Mouse (Mus musculus): Measurements from ENCODE around the gene Tgfbi.

Gene Tgfbi

DNA sequence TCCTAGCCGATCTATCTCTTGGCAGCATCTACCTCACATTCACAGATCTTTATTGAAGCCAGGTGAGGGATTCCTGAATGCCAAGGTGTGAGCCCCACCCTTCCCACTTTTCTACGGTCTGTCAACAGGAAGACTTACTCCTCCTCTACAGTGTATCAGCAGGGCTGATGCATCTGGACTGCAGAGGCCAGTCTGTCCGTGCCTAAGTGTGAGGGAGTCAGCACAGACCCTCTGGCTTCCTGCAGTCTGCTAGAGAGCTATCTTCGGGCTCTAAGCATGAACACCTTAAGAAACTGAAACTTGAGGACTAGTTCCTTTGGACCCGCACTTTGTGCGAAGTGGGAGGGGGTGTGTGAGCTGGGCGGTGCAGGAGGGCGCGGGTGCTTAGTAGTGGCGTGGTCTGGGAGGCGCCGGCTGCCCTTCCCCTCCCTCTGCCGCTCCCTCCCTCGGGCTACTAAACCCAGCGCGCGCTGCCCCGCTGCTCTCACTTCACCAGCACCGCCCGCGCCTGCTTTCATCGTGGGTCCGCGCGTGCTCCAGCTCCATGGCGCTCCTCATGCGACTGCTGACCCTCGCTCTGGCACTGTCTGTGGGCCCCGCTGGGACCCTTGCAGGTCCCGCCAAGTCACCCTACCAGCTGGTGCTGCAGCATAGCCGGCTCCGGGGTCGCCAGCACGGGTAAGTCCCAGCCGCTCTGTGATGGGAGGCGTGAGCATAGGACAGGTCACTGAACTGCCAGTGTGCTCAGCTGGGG is at the start of gene Tgfbi:
Tgfbi (plus strand) TSS at position 421 of the 754 bp plus-strand sequence.
- peak; percentile 75 to 84 for DNase-seq

GRCm38 (mm10) chr13:56559841-56560370 is 49.4 kb upstream of the Tgfbi start:
- peak in 1 of 2 experiments; percentile 30 for DNase-seq

GRCm38 (mm10) chr13:56561129-56561528 is 48.2 kb upstream of the Tgfbi start:
- DNase-seq: peak in 1 of 2 experiments; percentile 64

- peak; percentile 71 to 75 for DNase-seq
These were observed 46.2 kb upstream of the Tgfbi start for GRCm38 (mm10) chr13:56563075-56563474.

DNA sequence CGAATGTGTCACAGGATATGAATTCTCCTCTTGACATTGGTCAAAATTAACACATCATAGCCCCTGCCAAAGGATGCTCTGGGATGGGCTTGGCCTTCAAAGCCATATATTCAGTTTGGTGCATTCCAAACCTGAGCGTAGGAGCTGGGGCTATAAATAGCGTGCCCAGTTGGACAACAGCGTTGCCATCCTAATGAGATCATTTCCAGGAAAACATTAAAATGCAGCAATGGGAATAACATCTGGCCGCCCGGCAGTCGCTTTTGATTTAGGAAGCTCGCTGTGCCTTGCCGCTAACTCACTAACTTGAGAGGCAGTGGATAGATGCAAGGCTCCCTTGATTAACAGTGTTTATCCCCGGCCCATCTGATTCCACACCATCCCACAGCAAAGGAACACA is 43.0 kb upstream of the Tgfbi start:
- DNase-seq: peak in 1 of 2 experiments; percentile 39

GRCm38 (mm10) chr13:56571645-56572044 is 37.7 kb upstream of the Tgfbi start:
- no peak for DNase-seq

- DNase-seq: no peak
These were observed 34.2 kb upstream of the Tgfbi start for GRCm38 (mm10) chr13:56575074-56575473.

DNA sequence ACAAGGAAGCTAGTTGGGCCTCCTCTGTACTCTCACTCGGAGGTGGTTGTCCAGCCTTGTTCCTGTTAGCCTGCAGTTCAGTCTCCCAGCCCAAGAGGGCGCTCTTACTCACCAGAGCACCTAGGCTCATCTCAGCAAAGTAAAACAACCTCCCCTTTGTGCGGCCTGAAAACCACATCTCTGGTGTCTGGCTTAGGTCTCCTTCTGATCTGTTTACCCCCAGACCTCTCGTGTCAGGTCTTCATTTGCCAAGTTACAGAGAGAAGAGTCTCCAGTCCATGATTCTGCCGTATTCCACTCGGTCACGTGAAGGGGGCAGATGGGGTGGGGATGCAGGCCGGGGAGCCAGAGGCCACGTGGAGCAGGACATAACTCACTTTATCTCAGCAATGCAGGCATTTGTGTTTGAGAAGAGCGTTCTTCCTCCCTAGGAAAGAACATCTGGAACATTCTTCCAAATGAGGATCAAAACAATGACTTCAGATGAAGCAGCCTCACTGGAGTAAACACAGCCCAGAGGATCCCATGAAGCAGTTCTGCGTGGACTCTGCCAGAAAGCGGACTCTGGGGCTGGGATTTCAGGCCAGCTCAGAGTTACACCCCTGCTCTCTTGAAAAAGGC is 33.5 kb upstream of the Tgfbi start:
- DNase-seq: peak; percentile 84 to 89

GRCm38 (mm10) chr13:56578097-56578496 is 31.2 kb upstream of the Tgfbi start:
- no peak for DNase-seq

DNA sequence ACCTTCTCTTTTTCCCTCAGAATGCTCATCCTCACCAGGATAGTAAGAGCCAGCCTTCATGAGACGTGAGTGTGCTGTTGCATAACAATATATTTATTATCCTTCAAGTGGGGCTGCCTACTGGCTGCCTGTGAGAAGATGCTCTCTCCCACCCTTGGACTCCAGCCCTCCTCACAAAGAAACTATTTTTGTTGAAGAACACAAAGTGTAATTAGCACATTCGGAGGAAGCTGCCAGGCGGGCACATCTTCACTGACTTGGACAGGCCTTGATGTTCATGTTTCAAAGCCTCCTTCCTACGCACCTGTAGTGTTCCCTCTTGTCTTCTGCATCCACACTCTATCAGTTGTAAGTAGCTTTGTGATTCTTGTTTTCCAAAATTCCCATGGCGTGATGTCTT is 28.9 kb upstream of the Tgfbi start:
- DNase-seq: no peak

DNA sequence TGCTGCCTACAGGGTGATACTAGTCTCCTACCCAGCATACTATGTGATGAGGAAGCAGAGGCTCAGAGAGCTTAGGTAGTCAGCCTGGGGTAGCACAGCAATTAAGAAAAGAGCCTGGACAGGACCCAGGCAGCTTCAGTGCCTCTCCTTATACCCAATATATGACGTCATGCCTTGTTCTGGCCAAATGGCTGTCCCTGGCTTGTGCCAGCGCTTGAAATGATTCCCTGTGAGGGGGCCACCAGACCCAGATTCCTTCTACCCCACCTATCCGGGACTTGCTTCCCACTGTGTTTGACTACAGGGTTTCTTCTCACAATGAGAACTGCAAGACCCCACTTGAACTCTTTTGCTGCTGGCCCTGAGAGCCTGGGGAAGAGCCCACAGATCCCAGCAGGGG is 27.8 kb upstream of the Tgfbi start:
- DNase-seq: peak in 1 of 2 experiments; percentile 33

DNA sequence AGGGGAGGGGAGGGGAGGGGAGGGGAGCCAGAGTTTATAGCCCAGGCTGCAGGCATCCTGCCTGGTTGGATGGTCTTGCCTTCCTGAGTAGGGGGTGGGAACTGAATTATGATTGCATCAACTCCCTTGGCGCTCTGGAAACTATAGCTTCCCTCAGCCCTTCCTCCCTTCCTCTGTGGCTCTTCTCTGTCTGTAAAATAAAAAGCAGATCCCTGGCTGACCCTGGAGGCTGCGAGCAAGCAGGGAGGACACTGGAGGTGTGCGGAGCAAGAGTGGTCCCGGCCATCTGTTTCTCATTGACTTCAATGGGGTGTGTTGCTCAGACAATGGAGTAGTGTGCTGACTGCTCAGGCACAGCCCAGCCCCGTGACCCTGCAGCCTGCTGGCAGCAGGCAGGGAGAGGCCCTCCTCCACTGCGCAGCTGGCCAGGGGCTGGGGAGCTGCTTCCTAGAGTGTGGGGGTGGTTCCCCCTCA is 27.3 kb upstream of the Tgfbi start:
- DNase-seq: peak; percentile 76 to 86

DNA sequence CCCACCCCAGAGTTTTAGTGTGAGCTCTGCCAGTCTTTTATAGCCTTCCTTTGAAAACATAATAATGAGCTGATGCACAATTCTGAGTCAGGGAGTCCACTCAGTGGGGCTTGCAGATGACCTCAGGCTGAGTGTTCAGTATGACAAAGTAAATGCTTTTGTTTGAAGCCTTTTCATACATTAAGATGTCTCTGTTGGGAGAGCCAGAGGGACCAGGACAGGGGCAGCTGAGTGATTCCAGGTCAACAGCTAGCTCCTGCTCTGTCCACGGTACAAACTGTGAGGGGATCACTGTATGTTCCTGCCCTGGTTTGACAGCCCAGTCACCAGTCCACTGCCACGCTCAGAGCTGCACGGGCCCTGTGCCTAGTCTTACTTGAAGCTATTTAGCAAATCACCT is 26.6 kb upstream of the Tgfbi start:
- peak in 1 of 2 experiments; percentile 25 for DNase-seq

DNA sequence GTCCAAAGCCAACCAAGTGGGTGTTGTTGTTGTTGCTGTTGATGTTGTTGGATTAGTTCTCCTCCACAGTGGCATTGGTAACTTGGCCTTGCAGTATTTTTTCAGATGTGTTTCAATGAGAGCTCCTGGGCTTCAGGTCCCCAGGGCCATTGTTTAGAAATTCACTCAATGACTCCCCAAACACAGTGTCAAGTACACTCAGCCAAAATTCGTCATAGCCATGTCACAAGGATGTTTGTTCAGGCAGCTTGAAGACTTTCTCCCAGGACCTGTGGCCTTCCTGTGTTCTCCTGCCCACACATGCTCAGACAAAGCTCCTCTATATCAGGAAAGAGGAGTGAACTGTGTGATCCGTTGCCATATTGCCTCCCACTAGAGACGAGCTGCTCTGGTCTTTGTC is 23.3 kb upstream of the Tgfbi start:
- no peak for DNase-seq

- DNase-seq: no peak
These were observed 20.7 kb upstream of the Tgfbi start for GRCm38 (mm10) chr13:56588454-56589117.

DNA sequence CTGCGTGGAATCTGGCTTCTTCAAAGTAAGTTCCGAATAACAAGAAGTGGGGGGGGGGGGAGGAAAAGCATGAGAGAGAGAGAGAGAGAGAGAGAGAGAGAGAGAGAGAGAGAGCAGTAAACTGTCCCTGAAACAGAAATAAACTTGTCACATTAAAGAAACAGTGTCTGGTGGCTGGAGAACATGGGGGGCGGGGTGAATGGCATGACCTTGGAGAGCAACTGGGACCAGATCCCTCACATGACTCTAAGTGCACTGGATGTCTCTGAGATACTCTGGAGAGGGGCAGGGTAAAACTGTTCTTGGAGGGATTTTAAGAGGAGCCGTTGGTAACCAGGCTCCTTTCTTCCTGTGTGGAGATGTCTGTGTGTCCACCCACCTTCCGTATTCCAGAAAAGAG is 19.1 kb upstream of the Tgfbi start:
- DNase-seq: no peak

DNA sequence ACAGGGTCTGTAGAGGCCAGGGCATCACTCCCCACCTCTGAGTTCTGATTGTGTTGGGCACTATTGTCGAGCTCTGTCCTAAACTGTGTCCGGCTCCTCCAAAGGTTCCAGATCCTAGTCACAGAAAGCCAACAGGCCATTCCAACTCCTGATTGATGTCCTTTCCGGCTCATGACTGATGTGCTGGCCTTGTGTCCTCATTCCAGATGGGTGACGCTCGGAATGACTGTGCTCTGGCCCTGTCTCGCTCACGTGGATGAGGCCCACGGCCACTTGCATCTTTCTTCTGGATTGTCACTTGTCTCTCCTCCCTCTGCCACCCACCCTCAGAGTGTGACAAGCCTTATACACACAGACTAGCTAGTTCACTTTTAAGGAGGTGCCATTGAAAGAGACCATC is 18.1 kb upstream of the Tgfbi start:
- DNase-seq: no peak

DNA sequence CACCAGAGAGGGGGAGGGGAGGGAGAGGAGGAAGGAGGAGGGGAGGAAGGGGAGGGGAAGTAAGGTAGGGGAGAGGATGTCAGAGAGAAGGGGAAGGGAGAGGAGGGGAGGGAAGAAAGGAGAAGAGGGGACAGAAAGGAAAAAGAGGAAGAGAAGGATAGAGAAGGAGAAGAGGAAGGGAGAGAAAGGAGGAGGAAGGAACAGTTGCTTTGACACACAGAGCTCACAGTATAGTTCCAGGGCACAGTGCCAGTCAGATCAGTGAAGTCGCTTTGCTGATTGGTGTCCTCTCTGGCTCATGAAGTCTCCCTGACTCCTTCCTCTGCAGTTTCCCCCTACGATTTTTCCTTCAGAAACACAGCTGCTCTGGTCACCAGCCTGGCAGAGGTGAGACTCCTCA is 17.4 kb upstream of the Tgfbi start:
- DNase-seq: no peak

GRCm38 (mm10) chr13:56593196-56593595 is 16.1 kb upstream of the Tgfbi start:
- DNase-seq: no peak

- peak; percentile 63 to 74 for DNase-seq
These were observed 15.3 kb upstream of the Tgfbi start for GRCm38 (mm10) chr13:56593961-56594391.

DNA sequence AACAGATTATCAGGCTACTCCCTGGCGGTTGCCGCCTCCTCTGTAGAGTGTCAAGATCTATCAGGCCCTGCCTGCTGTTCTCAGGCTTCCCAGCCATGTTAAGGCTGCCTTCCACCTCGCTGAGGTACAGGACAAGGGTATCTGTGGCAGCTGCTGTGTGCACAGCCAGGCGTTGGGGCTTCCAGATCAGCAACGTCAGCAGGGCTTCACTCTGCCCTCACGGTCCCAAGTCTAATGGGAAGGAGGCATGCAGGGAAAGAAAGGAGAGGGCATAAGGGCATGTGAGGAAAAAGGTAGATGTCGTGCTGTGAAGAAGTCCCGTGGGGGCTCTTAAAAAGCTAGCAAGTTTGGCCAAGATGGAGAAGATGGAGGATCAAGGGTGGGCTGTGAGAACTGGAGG is 14.1 kb upstream of the Tgfbi start:
- DNase-seq: no peak

GRCm38 (mm10) chr13:56597296-56597695 is 12.0 kb upstream of the Tgfbi start:
- DNase-seq: no peak

- DNase-seq: peak; percentile 79 to 82
These were observed 11.3 kb upstream of the Tgfbi start for GRCm38 (mm10) chr13:56597831-56598612.

Measured in kidney, postnatal 4 days (tissue).